Mouse (Mus musculus): Measurements from ENCODE around the gene Ulk4.
"Not testable (repeated sequence)": the region's sequence is repeated elsewhere in the genome, so short reads cannot be mapped to it uniquely, and the experiment has no call there.

Gene Ulk4

DNA sequence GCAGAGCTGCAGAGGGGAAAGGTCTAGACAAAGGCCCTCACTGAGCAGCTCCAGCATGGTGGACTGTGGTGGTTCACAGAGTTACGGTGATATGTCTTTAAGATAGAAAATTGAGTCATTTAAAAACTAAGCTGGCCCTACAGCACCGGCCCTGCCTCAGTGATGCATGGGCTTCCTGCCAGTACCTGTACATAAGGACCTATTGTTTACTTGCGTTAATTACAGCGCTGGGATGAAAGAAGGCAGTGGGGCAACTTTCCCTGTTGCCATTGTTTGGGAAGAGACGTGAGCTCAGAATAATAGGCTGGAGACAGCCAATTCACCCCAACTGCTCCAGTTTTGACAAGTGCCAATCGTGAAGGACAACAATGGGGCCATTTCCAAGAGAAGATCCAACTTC lies 344.6 kb downstream of the Ulk4 start:
- in situ Hi-C loops (cut with MboI; ENCODE audit: unreplicated experiment in 2 of 2) = loop anchor here (10.0 to 25.0 kb wide), 5 partner anchors 348 to 795 kb away; partner anchors contain the start of genes Eif1b (in 2 of the 2), Mobp (in 1 of the 2) and Rpsa (in 1 of the 2)

- in situ Hi-C loops (cut with MboI; ENCODE audit: unreplicated experiment in 2 of 2) = loop anchor here (10.0 to 25.0 kb wide), 5 partner anchors 346 to 794 kb away; partner anchors contain the start of genes Eif1b (in 2 of the 2), Mobp (in 1 of the 2) and Rpsa (in 1 of the 2)
Observed at GRCm38 (mm10) chr9:120930811-120931210, 346.2 kb downstream of the Ulk4 start.

DNA sequence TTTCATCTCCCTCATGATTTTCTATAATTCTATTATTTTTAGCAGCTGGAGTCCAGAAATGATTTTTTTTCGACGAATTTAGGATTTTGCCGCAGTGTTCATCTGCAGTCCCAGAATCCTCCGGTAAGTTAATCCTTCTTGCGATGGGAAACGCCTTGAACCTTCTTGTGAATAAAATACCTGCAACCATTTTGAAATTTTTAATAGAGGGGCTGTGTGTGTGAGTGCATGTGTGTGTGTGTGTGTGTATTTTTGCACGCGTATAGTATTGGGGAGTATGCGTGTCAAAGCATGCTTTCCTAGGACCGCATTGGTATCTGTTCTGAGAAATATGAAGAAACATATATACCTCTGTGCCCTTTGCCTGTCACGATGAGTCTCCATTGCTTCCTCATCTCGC lies 347.0 kb downstream of the Ulk4 start:
- in situ Hi-C loops (cut with MboI; ENCODE audit: unreplicated experiment in 2 of 2) = loop anchor here (10.0 to 25.0 kb wide), 5 partner anchors 345 to 793 kb away; partner anchors contain the start of genes Eif1b (in 2 of the 2), Mobp (in 1 of the 2) and Rpsa (in 1 of the 2)

- in situ Hi-C loops (cut with MboI; ENCODE audit: unreplicated experiment in 2 of 2) = loop anchor here (25.0 kb wide), 3 partner anchors 442 to 792 kb away; partner anchors contain the start of genes Eif1b (in 1 of the 2), Mobp (in 1 of the 2) and Rpsa (in 1 of the 2)
Observed at GRCm38 (mm10) chr9:120929081-120929480, 347.9 kb downstream of the Ulk4 start, which contains the start of gene Ctnnb1. TSS of gene Ctnnb1 (plus strand) at chr9:120929216.

- in situ Hi-C loops (cut with MboI; ENCODE audit: unreplicated experiment in 2 of 2) = loop anchor here (25.0 kb wide), 3 partner anchors 440 to 790 kb away; partner anchors contain the start of genes Eif1b (in 1 of the 2), Mobp (in 1 of the 2) and Rpsa (in 1 of the 2)
Observed at GRCm38 (mm10) chr9:120926939-120927606, 349.9 kb downstream of the Ulk4 start.

- in situ Hi-C loops (cut with MboI; ENCODE audit: unreplicated experiment in 2 of 2) = loop anchor here (25.0 kb wide), 3 partner anchors 439 to 789 kb away; partner anchors contain the start of genes Eif1b (in 1 of the 2), Mobp (in 1 of the 2) and Rpsa (in 1 of the 2)
Observed at GRCm38 (mm10) chr9:120926126-120926525, 350.9 kb downstream of the Ulk4 start.

DNA sequence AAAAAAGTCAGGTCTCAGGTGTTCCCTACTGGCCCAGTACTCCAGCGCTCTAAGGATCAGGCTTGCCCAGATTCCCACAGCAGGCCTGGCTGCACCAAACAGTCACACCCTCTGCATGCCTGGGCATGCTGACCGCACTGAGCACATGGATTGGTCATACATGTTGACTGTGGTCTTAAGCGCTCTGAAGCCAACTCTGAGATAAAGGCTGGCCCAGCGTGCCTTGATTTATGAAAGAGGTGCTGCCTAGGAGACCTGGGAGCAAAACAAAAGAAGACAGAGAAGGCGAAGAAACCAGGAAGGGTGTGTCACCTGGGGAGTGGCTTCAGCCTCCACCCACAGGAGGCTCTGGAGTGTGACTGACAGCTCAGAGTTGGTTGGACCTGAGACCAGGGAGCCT lies 357.9 kb downstream of the Ulk4 start:
- in situ Hi-C loops (cut with MboI; ENCODE audit: unreplicated experiment in 2 of 2) = no loop called here

- in situ Hi-C loops (cut with MboI; ENCODE audit: unreplicated experiment in 2 of 2) = no loop called here
Observed at GRCm38 (mm10) chr9:120918642-120919041, 358.4 kb downstream of the Ulk4 start.

- in situ Hi-C loops (cut with MboI; ENCODE audit: unreplicated experiment in 2 of 2) = no loop called here
Observed at GRCm38 (mm10) chr9:120918211-120918610, 358.8 kb downstream of the Ulk4 start.

DNA sequence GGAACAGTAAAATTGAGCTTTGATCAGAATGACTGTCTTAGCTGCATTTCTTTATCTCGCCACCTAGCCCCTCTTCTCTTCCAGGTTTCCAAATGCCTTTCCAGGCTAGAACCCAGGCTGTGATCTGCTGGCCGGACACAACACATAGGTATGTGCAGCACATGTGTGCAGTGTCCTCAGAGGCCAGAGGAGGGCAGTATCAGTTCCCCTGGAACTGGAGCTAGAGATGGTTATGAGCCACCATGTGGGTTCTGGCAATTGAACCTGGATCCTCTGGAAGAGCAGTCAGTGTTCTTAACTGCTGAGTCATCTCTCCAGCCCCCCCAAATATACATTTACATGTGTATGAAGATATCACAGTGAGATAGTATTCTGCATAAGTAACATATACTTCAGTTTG lies 359.4 kb downstream of the Ulk4 start:
- in situ Hi-C loops (cut with MboI; ENCODE audit: unreplicated experiment in 2 of 2) = not testable (repeated sequence)

DNA sequence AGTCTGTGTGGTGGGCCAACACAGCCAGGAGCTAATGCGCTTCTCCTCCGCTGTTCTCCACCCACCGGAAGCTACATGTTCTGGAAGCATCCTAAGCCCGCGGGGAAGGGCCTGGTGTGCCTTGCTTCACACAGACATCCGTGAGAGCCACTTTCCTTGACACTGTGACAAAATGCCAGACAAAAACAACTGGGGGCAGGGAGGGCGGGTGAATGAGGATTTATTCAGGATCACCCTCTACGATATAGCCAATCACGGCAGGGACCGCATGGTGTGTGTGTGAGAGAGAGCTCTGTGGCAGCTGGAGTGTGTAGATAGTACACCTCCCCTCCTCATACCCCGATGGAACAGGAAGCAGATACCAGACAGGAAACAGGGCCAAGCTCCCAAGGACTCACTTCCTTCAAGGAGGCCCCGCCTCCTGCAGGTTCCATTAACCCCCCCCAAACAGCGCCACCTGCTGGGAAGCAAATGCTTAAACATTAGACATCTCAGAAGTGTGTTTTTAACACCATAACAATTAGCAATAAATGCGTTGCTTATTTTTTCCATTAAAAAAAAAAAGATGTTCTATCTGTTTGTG lies 362.0 kb downstream of the Ulk4 start:
- in situ Hi-C loops (cut with MboI; ENCODE audit: unreplicated experiment in 2 of 2) = no loop called here

DNA sequence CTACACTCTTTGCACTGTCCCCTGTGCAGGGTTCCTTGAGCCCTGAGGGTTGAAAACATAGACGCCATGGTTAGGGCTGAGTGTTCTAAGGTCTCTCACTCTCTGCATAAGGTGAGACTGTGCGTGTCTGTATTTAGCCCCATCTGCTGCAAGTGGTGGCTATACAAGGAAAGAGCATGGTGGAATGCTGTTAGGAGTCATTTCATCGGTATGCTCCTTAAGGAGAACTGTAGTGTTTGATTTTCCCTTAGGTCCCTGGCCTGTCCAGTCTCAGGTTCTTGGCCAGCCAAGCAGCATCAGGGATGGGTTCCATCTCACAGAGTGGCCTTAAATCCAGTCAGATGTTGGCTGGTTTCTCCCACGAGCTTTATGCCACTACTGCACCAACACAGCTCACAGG lies 362.6 kb downstream of the Ulk4 start:
- in situ Hi-C loops (cut with MboI; ENCODE audit: unreplicated experiment in 2 of 2) = no loop called here

- in situ Hi-C loops (cut with MboI; ENCODE audit: unreplicated experiment in 2 of 2) = no loop called here
Observed at GRCm38 (mm10) chr9:120913152-120913551, 363.8 kb downstream of the Ulk4 start.

DNA sequence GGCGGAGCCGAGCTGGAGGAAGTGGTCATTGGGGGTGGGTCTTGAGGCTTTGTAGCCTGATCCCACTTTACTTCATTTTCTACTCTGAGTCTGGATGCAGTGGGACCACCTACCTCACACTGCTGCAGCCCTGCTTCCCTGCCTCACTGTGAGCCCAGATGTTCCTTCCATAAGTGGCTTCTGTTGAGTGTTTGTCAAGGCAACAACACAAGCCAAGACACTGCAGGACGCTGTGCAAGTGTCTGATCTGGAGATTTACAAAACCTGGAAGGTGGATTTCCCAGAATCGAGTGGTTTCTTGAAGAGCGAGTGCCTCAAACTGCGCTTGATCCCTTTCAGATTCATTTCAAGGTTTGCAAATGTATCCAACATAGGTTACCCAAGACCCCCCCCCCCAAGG lies 368.5 kb downstream of the Ulk4 start:
- in situ Hi-C loops (cut with MboI; ENCODE audit: unreplicated experiment in 2 of 2) = no loop called here
